Mouse (Mus musculus) ES-CJ7 (cell line): ENCODE data around the gene Tro.

Experiments used
- DNase-seq: peaks from one replicate; pipeline ENCODE4 v3.0.0; 2011; ENCODE audit warnings: low read depth, low spot score

Gene Tro

GRCm38 (mm10) chrX:150656908-150657796 is at the start of gene Tro:
Gene Tro, minus strand, starts transcription at chrX:150657583.
- DNase-seq, result peak; percentile 62

GRCm38 (mm10) chrX:150677505-150677904 is 20.1 kb upstream of the Tro start:
- DNase-seq, result peak; percentile 56

- DNase-seq, result peak; percentile 3
These were observed 5.4 kb upstream of the Tro start for GRCm38 (mm10) chrX:150662809-150663208.

GRCm38 (mm10) chrX:150657797-150658118 is 375 bp upstream of the Tro start:
- no peak for DNase-seq

- DNase-seq, result peak; percentile 32
These were observed 1.1 kb downstream of the Tro start for GRCm38 (mm10) chrX:150656122-150656907.

- no peak for DNase-seq
These were observed 21.0 kb downstream of the Tro start for GRCm38 (mm10) chrX:150636421-150636820.

- DNase-seq, result no peak
These were observed 58.5 kb downstream of the Tro start for GRCm38 (mm10) chrX:150598882-150599281.
